Mouse (Mus musculus) neural tube, embryonic 11.5 days (tissue): ENCODE results near the gene Olfr665. TPM values are rescaled to one million over a fixed set of nuclear protein-coding genes. Genes with fewer than 3 reads are reported as not detected.
"Not testable (repeated sequence)": the region's sequence is repeated elsewhere in the genome, so short reads cannot be mapped to it uniquely, and the experiment has no call there.

Experiments
- ATAC-seq: fragments of 200-750 bp; cut with Nextera tagmentation; 2 replicates; pipeline ENCODE4 v1.8.0; 2017; ENCODE audit warnings: moderate number of reproducible peaks, mild to moderate bottlenecking, moderate TSS enrichment, moderate library complexity; ENCODE audit not compliant: insufficient read depth, low FRiP score, low TSS enrichment
- DNase-seq: peaks from one replicate; pipeline ENCODE4 v3.0.0-alpha.2; 2015; ENCODE audit warnings: low spot score
- H3K27ac ChIP-seq: fragments of 300-500 bp; sonication (generic); 2 replicates; pipeline ENCODE4 v1.5.1; 2014; ENCODE audit warnings: low read depth, mild to moderate bottlenecking, low read length
- H3K27me3 ChIP-seq: fragments of 300-500 bp; sonication (generic); 2 replicates; pipeline ENCODE4 v1.6.1; 2014; ENCODE audit warnings: mild to moderate bottlenecking, low read length, mixed read lengths; ENCODE audit not compliant: control insufficient read depth, insufficient read depth
- H3K36me3 ChIP-seq: fragments of 300-500 bp; sonication (generic); 2 replicates; pipeline ENCODE4 v1.6.1; 2014; ENCODE audit warnings: mild to moderate bottlenecking, low read length, moderate library complexity, mixed read lengths; ENCODE audit not compliant: control insufficient read depth, insufficient read depth
- H3K4me1 ChIP-seq: fragments of 300-500 bp; sonication (generic); 2 replicates; pipeline ENCODE4 v1.6.1; 2014; ENCODE audit warnings: low read length, mixed read lengths; ENCODE audit not compliant: control insufficient read depth, insufficient read depth
- H3K4me2 ChIP-seq: fragments of 300-500 bp; sonication (generic); 2 replicates; pipeline ENCODE4 v1.6.1; 2014; ENCODE audit warnings: low read depth, mild to moderate bottlenecking, moderate library complexity
- H3K4me3 ChIP-seq: fragments of 300-500 bp; sonication (generic); 2 replicates; pipeline ENCODE4 v1.5.1; 2014; ENCODE audit warnings: low read depth, low read length
- H3K9ac ChIP-seq: fragments of 300-500 bp; sonication (generic); 2 replicates; pipeline ENCODE4 v1.6.1; 2014; ENCODE audit warnings: mild to moderate bottlenecking, low read length
- H3K9me3 ChIP-seq: fragments of 300-500 bp; sonication (generic); 2 replicates; pipeline ENCODE4 v1.6.1; 2016; ENCODE audit warnings: low read length; ENCODE audit not compliant: control insufficient read depth
- WGBS: fragments of 180-500 bp; shearing (Covaris S2); extraction: QIAGEN DNeasy Blood & Tissue Kit; methylation state at CpG from one replicate; pipeline ENCODE4 v1.1.7; 2014; 5-methylcytosine and 5-hydroxymethylcytosine counted together
- polyA plus RNA-seq: library from polyadenylated mRNA; unstranded; fragments of >200 nt; fragmentation: Nextera tagmentation; extraction: Ambion mirVana; gene quantifications from 2 replicates; pipeline ENCODE4 v1.2.1, GENCODE M21; 2014

Olfr665 gene
- polyA plus RNA-seq: not detected in 2 replicates

DNA sequence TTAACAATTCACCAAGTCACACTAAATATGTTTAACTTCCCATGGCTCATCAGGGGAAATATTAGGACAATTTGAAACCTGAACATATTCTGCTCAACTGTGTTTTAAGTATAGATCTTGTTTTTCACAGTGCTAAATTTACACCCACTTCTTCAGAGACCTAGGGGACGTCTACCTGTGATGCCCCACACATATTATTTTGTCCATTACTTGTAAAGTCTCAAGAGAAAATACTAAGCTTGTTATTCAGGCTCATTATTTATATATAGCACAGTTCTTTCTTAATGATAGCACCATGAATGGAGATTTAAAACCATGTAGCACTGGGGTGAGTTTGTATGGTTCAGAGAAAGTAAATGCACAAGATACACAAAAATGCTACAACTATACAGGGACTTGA, at the start of gene Olfr665:
Gene Olfr665 (plus strand): TSS at position 301 of the 400 bp plus-strand sequence.
- Histone ChIP-seq H3K27ac (no peak within 1 kb of the TSS), H3K4me1 (no peaks in the 10 kb centered on the region), H3K36me3 (no peaks in the 10 kb centered on the region), H3K9ac (no peak within 1 kb of the TSS), H3K27me3 (no peaks in the 10 kb centered on the region), H3K4me2 (no peak within 1 kb of the TSS), H3K9me3 (no peaks in the 10 kb centered on the region), H3K4me3 (no peak within 1 kb of the TSS)
- WGBS: 39% methylated on average over 1 of the region's 1 CpGs
- DNase-seq (no peak), ATAC-seq (no peak)

DNA sequence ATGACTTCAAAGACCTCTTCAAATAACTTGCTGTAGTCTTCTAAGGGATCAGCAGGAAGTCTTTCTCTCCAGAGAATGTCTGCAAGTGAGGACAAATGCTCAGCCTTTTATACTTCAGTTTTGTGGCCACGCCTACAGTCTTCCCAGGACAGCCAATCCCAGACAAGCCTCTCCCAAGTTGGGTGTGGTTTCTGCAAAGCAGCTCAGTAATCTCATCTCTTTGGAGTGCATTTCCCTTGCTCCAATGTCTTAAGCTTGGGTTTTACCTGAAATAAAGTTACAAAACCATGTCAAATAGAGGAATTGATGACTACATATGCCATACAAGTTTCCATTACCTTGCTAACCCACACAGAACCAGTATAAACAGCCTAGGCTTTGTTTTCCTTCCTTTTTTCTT, 35.3 kb upstream of the Olfr665 start, which contains the start of gene Usp17lb:
Gene Usp17lb (minus strand): TSS at position 101 of the 400 bp plus-strand sequence.
- WGBS: 67% methylated on average over 1 of the region's 1 CpGs
- no peaks in the 10 kb centered on the region for H3K4me1 ChIP-seq

DNA sequence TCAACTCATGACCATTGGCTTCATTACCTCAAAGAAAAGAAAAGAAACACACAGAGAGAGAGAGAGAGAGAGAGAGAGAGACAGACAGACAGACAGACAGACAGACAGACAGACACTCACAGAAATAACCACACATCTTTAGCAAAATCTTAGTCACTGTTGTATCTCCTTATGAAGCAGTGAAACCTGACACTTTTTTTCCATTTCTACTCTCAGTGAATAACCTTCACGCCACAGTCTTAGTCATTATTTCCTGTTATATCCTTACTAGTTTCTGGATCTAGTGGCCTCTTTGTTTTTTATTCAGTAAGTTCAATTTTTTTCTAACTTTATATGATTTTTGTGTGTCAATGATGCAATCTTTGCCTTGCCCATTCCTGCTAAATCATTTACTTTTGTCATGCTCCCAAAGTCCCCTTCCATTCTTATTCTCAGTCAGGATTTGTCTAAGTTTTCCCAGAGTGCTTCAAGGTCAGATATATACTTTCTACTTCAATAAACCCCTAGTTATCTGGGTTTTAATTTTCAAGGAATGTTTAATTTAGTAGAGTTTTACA, 34.0 kb upstream of the Olfr665 start:
- H3K4me3 ChIP-seq: no peak overlapping the region
- 76% methylated on average over 1 of the region's 1 CpGs for WGBS
- DNase-seq: no peak
- no peaks in the 10 kb centered on the region for H3K9me3 ChIP-seq
- H3K27ac ChIP-seq: no peak overlapping the region
- H3K9ac ChIP-seq: no peak overlapping the region
- no peaks in the 10 kb centered on the region for H3K27me3 ChIP-seq
- no peaks in the 10 kb centered on the region for H3K4me1 ChIP-seq
- no peak overlapping the region for H3K4me2 ChIP-seq
- no peak for ATAC-seq
- H3K36me3 ChIP-seq: no peaks in the 10 kb centered on the region

More for the DNA sequence above, 35.3 kb upstream of the Olfr665 start, which contains the start of gene Usp17lb:
- Histone ChIP-seq H3K36me3 (no peaks in the 10 kb centered on the region), H3K9me3 (no peaks in the 10 kb centered on the region), H3K4me3 (no peak within 1 kb of the TSS), H3K4me2 (no peak within 1 kb of the TSS), H3K9ac (no peak within 1 kb of the TSS), H3K27ac (no peak within 1 kb of the TSS), H3K27me3 (no peaks in the 10 kb centered on the region)
- no peak for DNase-seq
- ATAC-seq: no peak

DNA sequence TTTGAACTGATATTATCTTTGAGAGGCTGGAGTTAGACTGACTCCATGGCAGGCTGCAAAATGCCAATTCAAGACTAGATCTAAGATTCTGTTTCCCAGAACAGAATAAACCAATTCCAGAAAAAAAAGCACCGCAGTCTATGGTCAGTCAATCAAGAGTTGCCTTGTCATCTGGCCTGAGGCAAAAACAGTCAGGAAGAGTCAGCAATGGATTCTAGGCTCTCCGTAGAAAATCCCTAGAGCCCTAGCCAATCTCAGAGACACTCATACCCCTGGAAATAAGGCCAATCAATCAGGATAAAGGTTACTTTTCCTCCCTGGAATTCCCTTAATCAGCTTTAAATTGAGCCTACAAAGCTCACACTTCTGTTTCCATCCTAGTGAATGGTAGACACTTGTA, 26.3 kb upstream of the Olfr665 start:
- not testable (repeated sequence) for H3K27ac ChIP-seq, ATAC-seq, H3K9ac ChIP-seq, H3K36me3 ChIP-seq, H3K4me1 ChIP-seq, H3K9me3 ChIP-seq, H3K27me3 ChIP-seq, H3K4me2 ChIP-seq, DNase-seq, H3K4me3 ChIP-seq
- WGBS: 79% methylated on average over 2 of the region's 2 CpGs

DNA sequence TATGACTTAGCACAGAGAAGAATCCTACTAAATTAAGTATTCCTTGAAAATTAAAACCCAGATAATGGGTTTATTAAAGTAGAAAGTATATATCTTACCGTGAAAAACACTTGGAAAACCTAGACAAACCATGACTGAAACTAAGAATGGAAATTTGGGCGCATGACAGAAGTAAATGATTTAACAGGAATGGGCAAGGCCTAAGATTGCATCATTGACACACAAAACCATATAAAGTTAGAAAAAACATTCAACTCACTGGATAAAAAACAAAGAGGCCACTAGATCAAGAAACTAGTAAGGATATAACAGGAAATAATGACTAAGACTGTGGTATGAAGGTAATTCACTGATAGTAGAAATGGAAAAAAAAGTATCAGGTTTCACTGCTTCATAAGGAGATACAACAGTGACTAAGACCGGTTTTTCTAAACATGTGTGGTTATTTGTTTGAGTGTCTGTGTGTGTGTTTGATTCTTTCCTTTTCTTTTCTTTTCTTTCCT, 22.5 kb upstream of the Olfr665 start:
- DNase-seq: no peak
- ATAC-seq: no peak
- Histone ChIP-seq H3K9ac (no peak overlapping the region), H3K4me1 (no peaks in the 10 kb centered on the region), H3K4me3 (no peak overlapping the region), H3K9me3 (no peaks in the 10 kb centered on the region), H3K4me2 (no peak overlapping the region), H3K27ac (no peak overlapping the region), H3K36me3 (no peaks in the 10 kb centered on the region), H3K27me3 (no peaks in the 10 kb centered on the region)
- WGBS: 90% methylated on average over 3 of the region's 3 CpGs

DNA sequence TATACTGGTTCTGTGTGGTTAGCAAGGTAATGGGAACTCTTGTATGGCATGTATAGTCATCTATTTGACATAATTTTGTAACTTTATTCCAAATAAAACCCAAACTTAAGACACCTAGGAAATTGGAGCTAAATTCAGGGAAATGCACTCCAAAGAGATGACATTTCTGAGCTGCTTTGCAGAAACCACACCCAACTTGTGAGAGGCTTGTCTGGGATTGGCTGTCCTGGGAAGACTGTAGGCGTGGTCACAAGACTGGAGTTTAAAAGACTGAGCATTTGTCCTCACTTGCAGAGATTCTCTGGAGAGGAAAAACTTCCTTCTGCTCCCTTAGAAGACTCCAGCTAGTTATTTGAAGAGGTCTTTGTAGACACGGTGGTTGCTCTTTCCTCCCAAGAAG, 21.1 kb upstream of the Olfr665 start, which contains the start of gene Usp17la:
Gene Usp17la (plus strand): TSS at position 301 of the 400 bp plus-strand sequence.
- not testable (repeated sequence) for H3K9ac ChIP-seq, H3K27ac ChIP-seq, H3K4me2 ChIP-seq, H3K36me3 ChIP-seq, DNase-seq, H3K4me3 ChIP-seq, ATAC-seq, H3K27me3 ChIP-seq, H3K9me3 ChIP-seq, H3K4me1 ChIP-seq
- WGBS: 78% methylated on average over 2 of the region's 2 CpGs

DNA sequence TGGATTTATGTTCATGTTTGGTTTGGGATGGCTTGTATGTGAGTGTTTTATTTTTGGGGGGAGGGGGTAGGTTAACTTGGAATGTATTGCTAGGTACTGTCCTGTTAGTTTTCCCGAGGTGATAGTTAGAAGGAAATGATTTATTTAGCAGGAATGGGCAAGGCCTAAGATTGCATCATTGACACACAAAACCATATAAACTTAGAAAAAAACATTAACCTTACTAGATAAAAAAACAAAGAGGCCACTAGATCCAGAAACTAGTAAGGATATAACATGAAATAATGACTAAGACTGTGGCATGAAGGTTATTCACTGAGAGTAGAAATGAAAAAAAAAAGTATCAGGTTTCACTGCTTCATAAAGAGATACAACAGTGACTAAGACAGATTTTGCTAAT, 20.1 kb upstream of the Olfr665 start:
- 83% methylated on average over 1 of the region's 1 CpGs for WGBS
- H3K27ac ChIP-seq: no peak overlapping the region
- no peaks in the 10 kb centered on the region for H3K27me3 ChIP-seq
- no peak for ATAC-seq
- H3K4me3 ChIP-seq: no peak overlapping the region
- H3K9me3 ChIP-seq: no peaks in the 10 kb centered on the region
- H3K9ac ChIP-seq: no peak overlapping the region
- no peak overlapping the region for H3K4me2 ChIP-seq
- no peaks in the 10 kb centered on the region for H3K4me1 ChIP-seq
- no peak for DNase-seq
- no peaks in the 10 kb centered on the region for H3K36me3 ChIP-seq

DNA sequence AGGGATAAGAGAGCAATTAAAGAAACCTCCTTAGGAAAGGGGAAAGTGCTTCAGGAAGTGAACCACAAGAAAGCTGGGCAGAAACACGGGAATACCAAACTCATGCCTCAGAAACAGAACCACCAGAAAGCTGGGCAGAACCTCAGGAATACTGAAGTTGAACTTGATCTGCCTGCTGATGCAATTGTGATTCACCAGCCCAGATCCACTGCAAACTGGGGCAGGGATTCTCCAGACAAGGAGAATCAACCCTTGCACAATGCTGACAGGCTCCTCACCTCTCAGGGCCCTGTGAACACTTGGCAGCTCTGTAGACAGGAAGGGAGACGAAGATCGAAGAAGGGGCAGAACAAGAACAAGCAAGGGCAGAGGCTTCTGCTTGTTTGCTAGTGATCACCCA, 16.4 kb upstream of the Olfr665 start:
- H3K9me3 ChIP-seq: no peaks in the 10 kb centered on the region
- H3K9ac ChIP-seq: no peak overlapping the region
- no peaks in the 10 kb centered on the region for H3K36me3 ChIP-seq
- no peaks in the 10 kb centered on the region for H3K4me1 ChIP-seq
- no peak overlapping the region for H3K4me2 ChIP-seq
- 93% methylated on average over 3 of the region's 3 CpGs for WGBS
- DNase-seq (no peak), ATAC-seq (no peak)
- no peak overlapping the region for H3K4me3 ChIP-seq
- no peak overlapping the region for H3K27ac ChIP-seq
- H3K27me3 ChIP-seq: no peaks in the 10 kb centered on the region

DNA sequence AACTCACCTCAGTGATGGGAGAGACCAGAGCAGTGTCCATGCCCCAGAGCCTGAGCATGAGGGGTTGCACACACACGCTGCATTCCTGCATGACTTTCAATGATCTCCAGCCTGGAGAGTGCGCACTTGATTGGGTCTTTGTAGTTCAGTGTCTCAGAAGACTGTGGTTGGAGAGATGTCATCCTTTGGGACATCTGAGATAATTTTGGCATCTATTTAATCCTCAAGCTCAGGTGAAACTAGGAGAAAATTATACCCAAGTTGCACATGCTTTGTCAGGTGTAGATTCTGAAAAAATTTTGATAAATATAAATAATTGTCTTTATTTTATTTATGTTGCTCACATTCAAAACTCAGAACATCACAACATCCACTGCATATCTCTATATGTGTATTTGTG, 18.0 kb downstream of the Olfr665 start, which contains the start of gene Olfr666:
Gene Olfr666 (minus strand): TSS at position 101 of the 400 bp plus-strand sequence.
- Histone ChIP-seq H3K4me2 (no peak within 1 kb of the TSS), H3K9me3 (no peaks in the 10 kb centered on the region), H3K4me3 (no peak within 1 kb of the TSS), H3K36me3 (no peaks in the 10 kb centered on the region), H3K9ac (no peak within 1 kb of the TSS), H3K27me3 (no peaks in the 10 kb centered on the region), H3K4me1 (no peaks in the 10 kb centered on the region), H3K27ac (no peak within 1 kb of the TSS)
- WGBS: 95% methylated on average over 2 of the region's 2 CpGs
- ATAC-seq (no peak), DNase-seq (no peak)
